Mouse (Mus musculus): ENCODE measurements at regions not wholly inside any gene's neighbourhood (a gene's known extent, or its start where the extent isn't known, plus 50 kb on each side); places are given as distances from the start of the nearest gene placed in this dataset.
A peak's percentile ranks its signal among the peaks of the same experiment; 100 is the strongest.
"Not testable (repeated sequence)": the region's sequence is repeated elsewhere in the genome, so short reads cannot be mapped to it uniquely, and the experiment has no call there.

DNA sequence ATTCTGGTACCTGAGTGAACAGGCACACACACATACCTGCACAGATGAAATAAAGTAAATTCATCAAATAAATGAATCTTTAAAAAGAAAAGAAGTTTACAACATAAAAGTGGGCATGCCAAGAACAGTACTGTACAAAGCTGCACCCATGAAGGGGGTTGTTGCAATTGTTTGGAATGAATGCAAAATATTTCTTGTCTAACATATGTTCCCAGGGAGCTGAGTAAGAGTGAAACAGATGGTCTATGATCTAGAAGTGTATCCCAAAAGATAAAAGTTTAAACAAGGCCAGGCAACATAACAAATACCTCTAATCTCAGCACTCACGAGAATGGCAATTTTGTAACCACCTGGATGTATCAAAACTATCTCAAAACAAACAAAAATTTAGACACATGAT is 1685.5 kb upstream of the Dsel start:
- Histone ChIP-seq H3K4me2 (replicated peaks) (no peak overlapping the region), H3K36me3 (no peaks in the 10 kb centered on the region), H3K27ac (no peak overlapping the region), H3K9ac (no peak overlapping the region), H3K9me3 (no peaks in the 10 kb centered on the region), H3K27me3 (replicated peaks) (no peaks in the 10 kb centered on the region), H3K4me1 (no peaks in the 10 kb centered on the region), H3K4me3 (no peak overlapping the region)
- ATAC-seq (ENCODE audit: low FRiP score, low read depth), result no peak
- WGBS, result 81% methylated on average over 1 of the region's 1 CpGs

GRCm38 (mm10) chr1:113539981-113540380 is 1675.3 kb upstream of the Dsel start:
- H3K36me3 ChIP-seq, result no peaks in the 10 kb centered on the region
- H3K4me2 ChIP-seq (replicated peaks), result no peak overlapping the region
- H3K9me3 ChIP-seq, result no peaks in the 10 kb centered on the region
- no peaks in the 10 kb centered on the region for H3K4me1 ChIP-seq
- no peaks in the 10 kb centered on the region for H3K27me3 ChIP-seq (replicated peaks)
- no peak overlapping the region for H3K4me3 ChIP-seq
- H3K27ac ChIP-seq, result no peak overlapping the region
- H3K9ac ChIP-seq, result no peak overlapping the region
- ATAC-seq (ENCODE audit: low FRiP score, low read depth), result peak; percentile 65

DNA sequence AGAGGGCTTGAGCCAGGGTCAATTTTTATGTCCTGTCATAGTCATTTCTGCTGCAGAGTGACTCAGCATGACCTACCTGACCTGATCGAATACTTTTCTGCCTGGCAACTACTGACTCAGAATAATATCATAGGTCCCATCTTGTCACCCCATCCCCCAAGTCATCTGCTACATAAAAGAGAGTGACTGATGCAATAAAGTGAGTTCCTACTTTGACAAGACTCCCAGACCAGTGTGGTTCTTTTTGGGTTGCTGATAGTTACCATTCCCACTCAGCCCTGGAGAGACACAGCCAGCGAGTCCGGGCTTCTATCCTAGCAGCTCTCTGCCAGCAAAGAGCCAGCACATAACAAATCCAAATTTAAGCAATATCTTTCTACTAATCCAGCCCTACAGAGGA is 1665.8 kb upstream of the Dsel start:
- Histone ChIP-seq H3K9ac (no peak overlapping the region), H3K4me1 (no peaks in the 10 kb centered on the region), H3K4me2 (replicated peaks) (no peak overlapping the region), H3K27ac (no peak overlapping the region), H3K9me3 (no peaks in the 10 kb centered on the region), H3K27me3 (replicated peaks) (no peaks in the 10 kb centered on the region), H3K36me3 (no peaks in the 10 kb centered on the region), H3K4me3 (no peak overlapping the region)
- WGBS, result 88% methylated on average over 3 of the region's 3 CpGs
- no peak for ATAC-seq (ENCODE audit: low FRiP score, low read depth)

GRCm38 (mm10) chr1:113495987-113496386 is 1631.3 kb upstream of the Dsel start:
- no peak overlapping the region for H3K4me2 ChIP-seq (replicated peaks)
- no peaks in the 10 kb centered on the region for H3K36me3 ChIP-seq
- H3K4me1 ChIP-seq, result no peaks in the 10 kb centered on the region
- 63% methylated on average over 2 of the region's 2 CpGs for WGBS
- H3K9ac ChIP-seq, result no peak overlapping the region
- no peak for ATAC-seq (ENCODE audit: low FRiP score, low read depth)
- no peaks in the 10 kb centered on the region for H3K27me3 ChIP-seq (replicated peaks)
- no peak overlapping the region for H3K4me3 ChIP-seq
- H3K9me3 ChIP-seq, result no peaks in the 10 kb centered on the region
- no peak overlapping the region for H3K27ac ChIP-seq

GRCm38 (mm10) chr1:113490243-113491003 is 1625.7 kb upstream of the Dsel start:
- 86% methylated on average over 5 of the region's 5 CpGs for WGBS
- Histone ChIP-seq H3K27me3 (replicated peaks) (no peaks in the 10 kb centered on the region), H3K9me3 (no peaks in the 10 kb centered on the region), H3K4me2 (replicated peaks) (no peak overlapping the region), H3K4me3 (no peak overlapping the region), H3K9ac (no peak overlapping the region), H3K36me3 (no peaks in the 10 kb centered on the region), H3K4me1 (no peaks in the 10 kb centered on the region), H3K27ac (no peak overlapping the region)
- ATAC-seq (ENCODE audit: low FRiP score, low read depth), result no peak

GRCm38 (mm10) chr1:113456538-113457273 is 1592.0 kb upstream of the Dsel start:
- Histone ChIP-seq H3K27ac (no peak overlapping the region), H3K27me3 (replicated peaks) (no peaks in the 10 kb centered on the region), H3K9ac (no peak overlapping the region), H3K4me2 (replicated peaks) (no peak overlapping the region), H3K4me3 (no peak overlapping the region), H3K36me3 (no peaks in the 10 kb centered on the region), H3K4me1 (no peaks in the 10 kb centered on the region), H3K9me3 (no peaks in the 10 kb centered on the region)
- no peak for ATAC-seq (ENCODE audit: low FRiP score, low read depth)
- 79% methylated on average over 7 of the region's 7 CpGs for WGBS

DNA sequence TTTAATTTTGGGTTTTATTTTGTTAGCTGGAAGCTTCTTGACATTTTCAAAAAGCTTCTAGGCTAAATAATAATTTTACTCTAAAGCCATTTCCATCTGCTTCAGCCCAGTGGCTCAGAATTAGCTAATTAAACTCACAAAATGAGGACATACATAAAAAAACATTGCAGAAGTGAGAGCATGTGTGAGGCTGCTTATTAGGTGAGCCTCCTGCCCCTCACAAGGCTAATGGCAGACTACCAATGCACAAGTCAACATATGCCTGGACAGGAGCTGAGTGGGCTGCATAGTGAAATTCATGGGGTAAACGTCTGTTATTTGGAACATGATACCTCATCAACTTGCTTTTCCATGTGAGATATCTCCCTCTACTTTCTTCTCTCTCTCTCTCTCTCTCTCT is 1569.0 kb upstream of the Dsel start:
- H3K27me3 ChIP-seq (replicated peaks), result no peaks in the 10 kb centered on the region
- WGBS, result 75% methylated on average over 1 of the region's 1 CpGs
- H3K36me3 ChIP-seq, result no peaks in the 10 kb centered on the region
- no peaks in the 10 kb centered on the region for H3K9me3 ChIP-seq
- H3K4me1 ChIP-seq, result no peaks in the 10 kb centered on the region
- H3K4me2 ChIP-seq (replicated peaks), result no peak overlapping the region
- H3K9ac ChIP-seq, result no peak overlapping the region
- H3K27ac ChIP-seq, result no peak overlapping the region
- no peak overlapping the region for H3K4me3 ChIP-seq
- no peak for ATAC-seq (ENCODE audit: low FRiP score, low read depth)

- Histone ChIP-seq H3K4me2 (replicated peaks) (no peak overlapping the region), H3K4me3 (no peak overlapping the region), H3K27me3 (replicated peaks) (no peaks in the 10 kb centered on the region), H3K9me3 (no peaks in the 10 kb centered on the region), H3K27ac (no peak overlapping the region), H3K9ac (no peak overlapping the region), H3K36me3 (no peaks in the 10 kb centered on the region), H3K4me1 (no peaks in the 10 kb centered on the region)
- ATAC-seq (ENCODE audit: low FRiP score, low read depth), result no peak
Measured at GRCm38 (mm10) chr1:113431266-113431665, 1566.5 kb upstream of the Dsel start.

DNA sequence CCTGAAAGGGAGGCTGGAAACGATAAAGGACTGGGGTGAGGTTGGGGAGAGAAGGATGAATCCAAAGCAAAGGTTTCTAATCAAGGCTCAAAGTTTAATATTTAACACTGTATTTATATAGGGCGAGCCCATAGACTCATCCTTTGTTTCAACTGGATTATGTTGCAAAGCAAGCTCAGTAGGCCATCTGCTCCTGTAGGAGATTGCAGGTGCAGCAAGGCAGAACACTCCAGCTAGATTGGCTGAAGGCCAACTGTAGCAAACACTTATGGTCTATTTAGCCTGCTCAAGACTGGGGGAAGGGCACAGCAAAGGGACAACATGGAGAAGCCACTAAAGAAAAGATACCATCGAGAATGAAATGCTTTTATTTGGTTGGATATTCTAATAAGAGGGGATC is 1548.1 kb upstream of the Dsel start:
- no peaks in the 10 kb centered on the region for H3K36me3 ChIP-seq
- no peak overlapping the region for H3K9ac ChIP-seq
- H3K27ac ChIP-seq, result no peak overlapping the region
- ATAC-seq (ENCODE audit: low FRiP score, low read depth), result no peak
- no peaks in the 10 kb centered on the region for H3K27me3 ChIP-seq (replicated peaks)
- no peaks in the 10 kb centered on the region for H3K4me1 ChIP-seq
- no peak overlapping the region for H3K4me2 ChIP-seq (replicated peaks)
- H3K4me3 ChIP-seq, result no peak overlapping the region
- H3K9me3 ChIP-seq, result no peaks in the 10 kb centered on the region
- 80% methylated on average over 3 of the region's 3 CpGs for WGBS

DNA sequence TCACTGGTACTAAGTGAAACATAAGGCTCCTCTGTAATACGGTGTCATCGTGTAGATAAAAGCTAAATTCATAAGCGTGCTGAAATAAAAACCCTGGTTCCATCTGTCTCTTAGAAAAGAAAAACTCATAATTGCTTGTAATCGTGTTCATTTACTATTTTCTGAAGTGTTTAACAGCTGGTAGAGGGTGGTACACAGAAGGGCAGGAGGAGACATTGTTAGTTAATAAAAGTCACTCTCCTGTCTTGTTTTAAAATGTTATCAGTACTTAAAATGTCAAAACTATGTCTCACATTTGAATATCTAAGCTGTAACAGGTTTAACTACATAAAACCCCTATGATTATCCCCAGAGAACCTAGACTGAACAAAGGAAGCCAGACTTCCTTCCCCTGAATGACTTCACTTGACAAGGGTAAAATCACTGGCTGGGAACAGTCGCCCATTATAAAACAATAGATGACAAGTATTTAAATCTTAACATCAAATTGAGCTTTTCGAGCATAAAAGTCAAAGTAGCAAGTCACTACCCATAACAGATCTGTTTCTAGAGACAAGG is 1530.6 kb upstream of the Dsel start:
- Histone ChIP-seq H3K9ac (no peak overlapping the region), H3K27me3 (replicated peaks) (no peaks in the 10 kb centered on the region), H3K27ac (no peak overlapping the region), H3K4me1 (no peaks in the 10 kb centered on the region), H3K9me3 (no peaks in the 10 kb centered on the region), H3K4me2 (replicated peaks) (no peak overlapping the region), H3K4me3 (no peak overlapping the region), H3K36me3 (no peaks in the 10 kb centered on the region)
- no peak for ATAC-seq (ENCODE audit: low FRiP score, low read depth)
- 86% methylated on average over 6 of the region's 6 CpGs for WGBS

GRCm38 (mm10) chr1:113394326-113394725 is 1529.6 kb upstream of the Dsel start:
- 89% methylated on average over 3 of the region's 3 CpGs for WGBS
- H3K9me3 ChIP-seq; H3K27ac ChIP-seq; H3K9ac ChIP-seq; H3K27me3 ChIP-seq (replicated peaks); H3K4me2 ChIP-seq (replicated peaks); H3K36me3 ChIP-seq; ATAC-seq (ENCODE audit: low FRiP score, low read depth); H3K4me1 ChIP-seq; H3K4me3 ChIP-seq: not testable (repeated sequence)

- ATAC-seq (ENCODE audit: low FRiP score, low read depth), result no peak
- no peaks in the 10 kb centered on the region for H3K36me3 ChIP-seq
- H3K4me2 ChIP-seq (replicated peaks), result no peak overlapping the region
- no peak overlapping the region for H3K9ac ChIP-seq
- no peaks in the 10 kb centered on the region for H3K4me1 ChIP-seq
- H3K27me3 ChIP-seq (replicated peaks), result no peaks in the 10 kb centered on the region
- no peaks in the 10 kb centered on the region for H3K9me3 ChIP-seq
- no peak overlapping the region for H3K27ac ChIP-seq
- H3K4me3 ChIP-seq, result no peak overlapping the region
Measured at GRCm38 (mm10) chr1:113392962-113393361, 1528.2 kb upstream of the Dsel start.

DNA sequence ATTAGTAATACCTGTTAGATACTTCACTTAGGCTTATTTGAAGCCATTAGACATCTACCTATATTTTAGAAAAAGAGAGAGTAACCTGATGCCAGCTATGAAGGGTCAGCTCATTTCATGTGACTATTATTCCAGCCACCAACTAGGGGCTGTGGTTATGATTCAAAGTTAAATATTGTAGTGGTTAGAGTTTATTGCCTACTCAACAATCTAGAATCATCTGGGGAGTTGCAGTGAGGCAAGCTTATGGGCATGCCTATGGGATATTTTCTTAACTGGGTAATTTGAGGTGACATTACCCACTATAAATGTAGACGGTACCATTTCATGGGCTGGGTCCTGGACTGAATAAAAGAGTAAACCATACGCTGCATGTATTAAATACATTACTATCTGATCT is 1525.2 kb upstream of the Dsel start:
- ATAC-seq (ENCODE audit: low FRiP score, low read depth), result no peak
- Histone ChIP-seq H3K4me1 (no peaks in the 10 kb centered on the region), H3K27me3 (replicated peaks) (no peaks in the 10 kb centered on the region), H3K9me3 (no peaks in the 10 kb centered on the region), H3K4me3 (no peak overlapping the region), H3K9ac (no peak overlapping the region), H3K36me3 (no peaks in the 10 kb centered on the region), H3K27ac (no peak overlapping the region), H3K4me2 (replicated peaks) (no peak overlapping the region)
- 88% methylated on average over 2 of the region's 2 CpGs for WGBS

Data from neural tube, embryonic 12.5 days (tissue).